Mouse (Mus musculus) stomach, embryonic 16.5 days (tissue): Measurements from ENCODE around the gene Nat10. TPM values are rescaled to one million over a fixed set of nuclear protein-coding genes. Genes with fewer than 3 reads are reported as not detected.

Experiments
- ATAC-seq: fragments of 200-750 bp; cut with Nextera tagmentation; 2 replicates; pipeline ENCODE4 v1.8.0; 2017; ENCODE audit warnings: moderate number of reproducible peaks, moderate TSS enrichment; ENCODE audit not compliant: insufficient read depth, low FRiP score
- H3K27ac ChIP-seq: fragments of 300-500 bp; sonication (generic); 2 replicates; pipeline ENCODE4 v1.5.1; 2014; ENCODE audit warnings: low read length
- H3K27me3 ChIP-seq: fragments of 300-500 bp; sonication (generic); 2 replicates; pipeline ENCODE4 v1.6.1; 2014; ENCODE audit warnings: low read length, control low read depth, mixed read lengths; ENCODE audit not compliant: control insufficient read depth, insufficient read depth
- H3K36me3 ChIP-seq: fragments of 300-500 bp; sonication (generic); 2 replicates; pipeline ENCODE4 v1.6.1; 2014; ENCODE audit warnings: low read length; ENCODE audit not compliant: control insufficient read depth, insufficient read depth
- H3K4me1 ChIP-seq: fragments of 300-500 bp; sonication (generic); 2 replicates; pipeline ENCODE4 v1.6.1; 2014; ENCODE audit warnings: low read length, control low read depth, mixed read lengths; ENCODE audit not compliant: control insufficient read depth, insufficient read depth
- H3K4me2 ChIP-seq: fragments of 300-500 bp; sonication (generic); 2 replicates; pipeline ENCODE4 v1.6.1; 2014; ENCODE audit warnings: low read depth, low read length, mixed read lengths
- H3K4me3 ChIP-seq: fragments of 300-500 bp; sonication (generic); replicated peaks from 2 replicates; pipeline ENCODE4 v1.5.1; 2014; ENCODE audit warnings: mild to moderate bottlenecking, low read length
- H3K9ac ChIP-seq: fragments of 300-500 bp; sonication (generic); 2 replicates; pipeline ENCODE4 v1.6.1; 2014; ENCODE audit warnings: low read length
- H3K9me3 ChIP-seq: fragments of 300-500 bp; sonication (generic); replicated peaks from 2 replicates; pipeline ENCODE4 v1.6.1; 2016; ENCODE audit warnings: low read length, control low read depth; ENCODE audit not compliant: control insufficient read depth
- WGBS: fragments of 180-500 bp; shearing (Covaris S2); extraction: QIAGEN DNeasy Blood & Tissue Kit; methylation state at CpG from one replicate; pipeline ENCODE4 v1.1.7; 2014; 5-methylcytosine and 5-hydroxymethylcytosine counted together
- polyA plus RNA-seq: library from polyadenylated mRNA; unstranded; fragments of >200 nt; fragmentation: Nextera tagmentation; extraction: Ambion mirVana; gene quantifications from 2 replicates; pipeline ENCODE4 v1.2.1, GENCODE M21; 2015

Nat10 gene
- polyA plus RNA-seq, 1 experiment from 2014 or later = 27.1 TPM

- no peaks in the 10 kb centered on the region for H3K9me3 ChIP-seq
- no peak overlapping the region for H3K9ac ChIP-seq
- no peaks in the 10 kb centered on the region for H3K4me1 ChIP-seq
- ATAC-seq = no peak
- H3K4me2 ChIP-seq = no peak overlapping the region
- no peaks in the 10 kb centered on the region for H3K27me3 ChIP-seq
- H3K36me3 ChIP-seq = peaks cover 15% of the 10 kb centered on the region
- H3K4me3 ChIP-seq = no peak overlapping the region
- no peak overlapping the region for H3K27ac ChIP-seq
- WGBS = 84% methylated on average over 8 of the region's 8 CpGs
Observed at GRCm38 (mm10) chr2:103730999-103731398, 30.1 kb downstream of the Nat10 start.

GRCm38 (mm10) chr2:103728027-103728540, 33.0 kb downstream of the Nat10 start:
- 0 out of 2 replicates have a peak overlapping the region, but pooled peaks have one; percentile 4 for H3K27ac ChIP-seq
- ATAC-seq = no peak; the same call in 1 of the 2 replicates

GRCm38 (mm10) chr2:103724521-103724920, 36.5 kb downstream of the Nat10 start:
- ATAC-seq = no peak
- no peak overlapping the region for H3K4me3 ChIP-seq
- WGBS = 82% methylated on average over 2 of the region's 2 CpGs
- H3K9me3 ChIP-seq = no peaks in the 10 kb centered on the region
- H3K36me3 ChIP-seq = peaks cover 14% of the 10 kb centered on the region
- H3K27me3 ChIP-seq = no peaks in the 10 kb centered on the region
- no peaks in the 10 kb centered on the region for H3K4me1 ChIP-seq
- no peak overlapping the region for H3K9ac ChIP-seq
- no peak overlapping the region for H3K27ac ChIP-seq
- H3K4me2 ChIP-seq = no peak overlapping the region

More at GRCm38 (mm10) chr2:103728027-103728540, 33.0 kb downstream of the Nat10 start:
- no peak overlapping the region for H3K9ac ChIP-seq
- no peaks in the 10 kb centered on the region for H3K4me1 ChIP-seq
- H3K9me3 ChIP-seq = no peaks in the 10 kb centered on the region
- H3K4me2 ChIP-seq = no peak overlapping the region
- H3K36me3 ChIP-seq = peaks cover 13% of the 10 kb centered on the region
- no peaks in the 10 kb centered on the region for H3K27me3 ChIP-seq
- WGBS = 68% methylated on average over 12 of the region's 12 CpGs
- no peak overlapping the region for H3K4me3 ChIP-seq

GRCm38 (mm10) chr2:103719292-103719646, 41.8 kb downstream of the Nat10 start:
- H3K27ac ChIP-seq = no peak overlapping the region
- H3K4me1 ChIP-seq = no peaks in the 10 kb centered on the region
- H3K4me3 ChIP-seq = no peak overlapping the region
- ATAC-seq = no peak; the same call in 1 of the 2 replicates
- H3K36me3 ChIP-seq = peaks cover 9% of the 10 kb centered on the region
- H3K9me3 ChIP-seq = no peaks in the 10 kb centered on the region
- 86% methylated on average over 7 of the region's 7 CpGs for WGBS
- no peak overlapping the region for H3K4me2 ChIP-seq
- H3K9ac ChIP-seq = no peak overlapping the region
- no peaks in the 10 kb centered on the region for H3K27me3 ChIP-seq

GRCm38 (mm10) chr2:103718594-103719291, 42.3 kb downstream of the Nat10 start:
- Histone ChIP-seq H3K27me3 (no peaks in the 10 kb centered on the region), H3K9ac (no peak overlapping the region), H3K4me2 (no peak overlapping the region), H3K4me3 (no peak overlapping the region), H3K36me3 (peaks cover 6% of the 10 kb centered on the region), H3K9me3 (no peaks in the 10 kb centered on the region), H3K27ac (no peak overlapping the region), H3K4me1 (no peaks in the 10 kb centered on the region)
- ATAC-seq = peak; percentile 61; the same call in 1 of the 2 replicates
- 52% methylated on average over 8 of the region's 8 CpGs for WGBS

GRCm38 (mm10) chr2:103714412-103714811, 46.7 kb downstream of the Nat10 start:
- WGBS = 46% methylated on average over 4 of the region's 4 CpGs
- no peak overlapping the region for H3K9ac ChIP-seq
- no peaks in the 10 kb centered on the region for H3K27me3 ChIP-seq
- no peak overlapping the region for H3K27ac ChIP-seq
- H3K36me3 ChIP-seq = no peaks in the 10 kb centered on the region
- no peaks in the 10 kb centered on the region for H3K9me3 ChIP-seq
- no peaks in the 10 kb centered on the region for H3K4me1 ChIP-seq
- no peak overlapping the region for H3K4me2 ChIP-seq
- no peak for ATAC-seq
- H3K4me3 ChIP-seq = no peak overlapping the region

GRCm38 (mm10) chr2:103713831-103714230, 47.2 kb downstream of the Nat10 start:
- Histone ChIP-seq H3K4me3 (no peak overlapping the region), H3K4me2 (no peak overlapping the region), H3K36me3 (no peaks in the 10 kb centered on the region), H3K9ac (no peak overlapping the region), H3K9me3 (no peaks in the 10 kb centered on the region), H3K4me1 (no peaks in the 10 kb centered on the region), H3K27me3 (no peaks in the 10 kb centered on the region), H3K27ac (no peak overlapping the region)
- 74% methylated on average over 7 of the region's 7 CpGs for WGBS
- ATAC-seq = no peak

GRCm38 (mm10) chr2:103710849-103711248, 50.2 kb downstream of the Nat10 start:
- 47% methylated on average over 7 of the region's 7 CpGs for WGBS
- Histone ChIP-seq H3K36me3 (no peaks in the 10 kb centered on the region), H3K4me2 (no peak overlapping the region), H3K27ac (no peak overlapping the region), H3K4me3 (no peak overlapping the region), H3K27me3 (no peaks in the 10 kb centered on the region), H3K4me1 (peaks cover 7% of the 10 kb centered on the region), H3K9ac (no peak overlapping the region), H3K9me3 (no peaks in the 10 kb centered on the region)
- peak; percentile 30 for ATAC-seq

GRCm38 (mm10) chr2:103707056-103707776, 53.9 kb downstream of the Nat10 start:
- no peaks in the 10 kb centered on the region for H3K27me3 ChIP-seq
- 82% methylated on average over 6 of the region's 6 CpGs for WGBS
- no peak overlapping the region for H3K9ac ChIP-seq

More at GRCm38 (mm10) chr2:103707056-103707776, 53.9 kb downstream of the Nat10 start:
- Histone ChIP-seq H3K4me2 (no peak overlapping the region), H3K9me3 (no peaks in the 10 kb centered on the region), H3K36me3 (no peaks in the 10 kb centered on the region), H3K4me1 (peaks cover 9% of the 10 kb centered on the region), H3K27ac (no peak overlapping the region), H3K4me3 (no peak overlapping the region)
- ATAC-seq = no peak
